Mouse (Mus musculus) erythroid progenitor cell, adult 5-6 weeks (primary cell): ENCODE results near the gene Tbc1d23. TPM values are rescaled to one million over a fixed set of nuclear protein-coding genes. Genes with fewer than 3 reads are reported as not detected.
"Not testable (repeated sequence)": the region's sequence is repeated elsewhere in the genome, so short reads cannot be mapped to it uniquely, and the experiment has no call there.

Source experiments
- ATAC-seq: replicated peaks from 2 replicates; pipeline ENCODE4 v1.8.0; 2016; ENCODE audit warnings: moderate number of reproducible peaks, mild to moderate bottlenecking, moderate TSS enrichment, inconsistent platforms; ENCODE audit not compliant: poor library complexity, low FRiP score, severe bottlenecking
- total RNA-seq, 2 experiments: library from RNA; stranded (forward) in 1 of 2; stranded (reverse) in 1 of 2; fragments of 150-400 nt in 1 of 2; fragments of 186-747, 209-891 nt in 1 of 2; gene quantifications; 2 replicates each; pipeline versions ENCODE4 v1.2.3 to v1.2.4; 2015 to 2017; ENCODE audit warnings: low replicate concordance in 2 of 2

Tbc1d23 gene
- total RNA-seq (2015; ENCODE audit: low replicate concordance): 19.1 and 19.7 TPM in 2 replicates
- 7.6 and 15.9 TPM in 2 replicates for total RNA-seq (2017; ENCODE audit: low replicate concordance)

DNA sequence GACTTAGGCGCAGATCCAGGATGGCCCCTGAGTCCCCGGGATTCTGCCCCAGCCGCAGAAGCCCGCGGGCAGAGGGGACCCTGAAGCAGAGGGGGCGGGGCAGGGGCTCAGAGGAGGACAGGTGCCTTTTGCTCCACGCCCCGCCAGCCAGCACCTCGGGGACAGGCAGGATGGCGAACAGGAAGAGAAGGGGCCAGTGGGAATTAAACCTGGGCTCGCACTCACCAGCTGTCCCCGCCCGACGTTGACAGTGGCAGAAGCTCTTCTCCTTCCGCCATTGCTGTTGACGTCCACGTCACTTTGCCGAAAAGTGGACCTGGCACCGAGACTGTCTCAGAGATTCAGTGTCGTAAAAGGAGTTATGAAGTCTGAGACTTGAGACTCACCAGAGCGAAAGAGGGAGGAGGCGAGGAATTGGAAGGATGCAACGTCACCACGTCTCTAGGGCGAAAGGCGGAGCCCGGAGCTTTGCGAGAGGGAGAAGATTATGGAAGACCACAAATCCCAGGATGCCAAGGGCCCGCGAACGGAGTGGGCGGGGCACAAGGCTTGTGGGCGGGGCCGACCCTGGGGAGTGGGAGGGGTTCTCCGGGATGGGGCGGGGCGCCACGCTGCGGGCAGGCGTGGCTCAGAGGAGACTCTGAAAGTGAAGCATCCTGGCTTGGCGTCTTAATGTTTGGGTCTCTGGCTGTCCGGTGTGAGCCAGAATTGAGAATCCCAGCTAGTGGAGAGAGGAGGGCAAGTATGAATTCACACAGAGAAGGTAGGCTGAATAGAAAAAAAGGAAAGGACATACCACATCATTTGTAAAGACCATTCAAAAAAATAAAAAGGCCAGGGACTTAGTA is at the start of gene Tbc1d23:
Gene Tbc1d23, minus strand, starts transcription at position 416 of the 848 bp plus-strand sequence.
- peak; percentile 99 for ATAC-seq

DNA sequence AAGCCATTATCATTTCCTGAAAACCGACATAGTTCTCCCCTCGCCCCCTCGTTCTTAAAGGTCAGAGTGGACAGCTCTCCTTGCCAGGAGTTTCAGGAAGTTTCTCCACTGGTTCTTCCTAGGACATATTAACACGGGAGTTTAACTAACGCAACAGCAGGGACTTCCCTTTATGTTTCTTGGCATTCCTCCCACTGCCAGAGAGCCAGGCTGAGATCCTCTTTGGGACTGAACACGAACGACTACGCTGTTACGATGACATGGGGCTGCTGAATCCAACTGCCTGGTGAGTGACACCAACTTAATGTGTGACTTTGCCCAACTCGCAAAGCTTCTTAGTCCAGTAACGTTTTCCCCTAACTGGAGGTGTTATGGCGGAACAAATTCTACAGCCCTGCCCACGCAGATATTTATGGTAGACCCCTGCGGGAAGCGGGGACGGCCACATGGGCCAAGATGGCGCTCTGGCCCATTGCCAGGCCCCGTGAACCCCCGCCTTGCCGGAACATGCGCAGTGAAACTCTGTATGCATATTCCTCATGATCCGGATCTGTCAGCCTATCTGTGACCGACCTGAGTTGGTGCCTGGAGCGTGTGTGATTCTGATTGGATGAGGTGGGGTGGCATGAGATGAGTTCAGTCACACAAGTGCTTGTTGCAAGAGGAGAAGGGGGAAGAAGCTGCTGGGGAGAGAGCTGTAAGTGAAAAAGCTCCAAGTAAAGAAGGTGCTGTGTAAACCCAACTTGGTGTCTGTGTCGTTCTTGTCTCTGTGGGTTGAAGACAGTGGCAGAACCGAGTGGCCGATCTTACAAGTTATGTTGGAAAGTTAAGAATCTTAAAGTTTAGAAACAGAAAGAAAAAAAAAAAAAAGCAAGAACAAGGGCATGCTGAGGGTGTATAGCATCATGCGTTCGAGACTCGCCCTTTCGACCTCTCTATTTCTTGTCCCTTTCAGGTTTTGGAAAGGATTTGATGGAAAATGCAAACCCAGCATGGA is 49.2 kb upstream of the Tbc1d23 start:
- ATAC-seq: no peak

DNA sequence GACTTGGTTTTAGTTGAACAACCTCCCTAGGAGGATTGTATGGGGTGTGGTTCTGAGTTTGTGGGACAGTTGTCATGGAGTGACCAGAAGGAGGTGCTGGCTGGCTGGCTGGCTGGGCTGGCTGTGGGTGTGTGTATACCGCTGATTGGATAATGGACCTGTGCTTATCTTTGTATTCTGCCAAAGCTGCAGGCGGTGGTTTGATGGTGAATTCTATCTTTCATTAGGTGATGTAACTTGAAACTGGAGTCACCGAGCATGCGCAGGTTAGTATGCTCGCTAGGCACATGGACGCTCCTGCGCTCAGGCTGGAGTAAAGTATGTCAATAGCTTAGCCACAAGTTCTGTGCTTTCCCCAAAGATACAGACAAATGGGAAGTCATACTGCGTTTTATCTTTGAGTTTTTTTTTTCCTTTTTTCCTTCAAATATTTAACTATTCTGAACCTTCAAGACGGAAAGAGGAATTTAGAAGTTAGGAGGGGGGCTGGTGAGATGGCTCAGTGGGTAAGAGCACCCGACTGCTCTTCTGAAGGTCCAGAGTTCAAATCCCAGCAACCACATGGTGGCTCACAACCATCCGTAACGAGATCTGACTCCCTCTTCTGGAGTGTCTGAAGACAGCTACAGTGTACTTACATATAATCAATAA is 47.8 kb upstream of the Tbc1d23 start:
- no peak for ATAC-seq

DNA sequence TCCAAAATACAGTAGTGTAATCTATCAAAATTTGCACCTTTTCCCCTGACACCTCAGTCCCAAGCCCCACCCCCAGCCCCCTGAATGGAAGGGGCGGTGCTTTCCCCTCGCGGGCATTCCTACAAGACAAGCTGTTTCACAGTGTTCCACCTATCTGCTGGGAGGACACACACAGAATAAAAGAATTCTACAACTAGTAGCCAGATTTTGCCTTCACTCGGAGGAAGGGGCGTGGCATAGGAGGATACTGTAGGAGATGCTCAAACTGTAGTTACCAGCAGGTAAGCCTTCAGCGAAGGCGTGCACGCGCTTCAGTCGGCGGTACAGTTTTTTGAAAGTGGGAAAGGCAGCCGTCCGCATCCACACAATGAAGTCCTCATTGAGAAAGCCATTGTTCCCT is 38.4 kb upstream of the Tbc1d23 start:
- no peak for ATAC-seq

DNA sequence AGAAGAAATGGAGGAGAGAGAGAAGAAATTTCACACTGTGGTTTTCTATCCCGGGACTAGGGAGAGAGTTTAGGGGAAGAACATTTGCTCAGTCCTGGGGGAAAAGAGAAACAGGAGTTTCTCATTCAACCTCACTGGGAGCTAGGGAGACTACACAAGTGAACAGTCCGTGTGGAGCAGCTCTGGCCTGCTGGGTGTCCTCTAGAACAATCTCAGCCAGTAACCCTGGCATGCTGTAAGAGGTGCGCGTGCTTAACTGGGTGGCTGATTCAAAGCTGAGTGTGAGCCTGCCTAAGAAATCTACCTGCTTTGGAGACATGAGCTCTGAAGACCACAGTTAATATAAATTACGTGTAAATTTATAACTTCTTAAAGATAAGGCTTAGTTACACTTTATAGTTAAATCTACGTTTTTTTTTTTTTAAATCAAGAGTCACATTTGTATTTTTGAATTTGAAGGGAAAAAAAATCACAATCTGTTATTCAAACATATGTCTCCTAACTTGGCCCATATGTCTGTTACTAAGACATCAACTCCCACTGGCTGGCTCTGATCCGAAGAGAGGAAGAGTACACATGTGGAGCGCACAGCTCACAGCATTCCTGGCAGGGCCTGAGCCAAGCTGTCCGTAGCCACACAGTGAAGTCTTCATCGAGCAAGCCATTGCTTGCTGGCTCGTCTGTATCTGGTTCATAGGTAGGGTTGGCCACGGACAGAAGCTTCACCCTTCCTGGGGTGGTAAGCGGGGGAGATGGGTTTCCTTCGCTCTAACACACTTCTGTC is 36.9 kb upstream of the Tbc1d23 start:
- ATAC-seq: no peak

DNA sequence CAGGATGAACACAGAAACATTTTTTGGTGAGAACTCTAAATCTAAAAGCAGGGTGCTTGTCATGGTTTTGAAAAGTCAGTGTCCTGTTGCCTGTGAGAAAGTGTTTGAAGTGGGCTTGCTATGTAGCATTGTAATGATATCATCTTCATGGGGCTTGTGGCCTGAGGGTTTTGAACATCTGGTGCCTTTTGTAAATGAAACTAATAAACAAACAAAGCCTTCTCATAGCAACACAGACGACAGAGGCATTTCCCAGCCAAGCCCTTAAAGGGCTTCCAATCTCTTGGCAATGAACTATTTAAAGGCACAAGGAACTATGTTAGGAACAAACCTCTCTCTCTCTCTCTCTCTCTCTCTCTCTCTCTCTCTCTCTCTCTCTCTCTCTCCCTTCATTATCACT is 35.8 kb upstream of the Tbc1d23 start:
- ATAC-seq: no peak

DNA sequence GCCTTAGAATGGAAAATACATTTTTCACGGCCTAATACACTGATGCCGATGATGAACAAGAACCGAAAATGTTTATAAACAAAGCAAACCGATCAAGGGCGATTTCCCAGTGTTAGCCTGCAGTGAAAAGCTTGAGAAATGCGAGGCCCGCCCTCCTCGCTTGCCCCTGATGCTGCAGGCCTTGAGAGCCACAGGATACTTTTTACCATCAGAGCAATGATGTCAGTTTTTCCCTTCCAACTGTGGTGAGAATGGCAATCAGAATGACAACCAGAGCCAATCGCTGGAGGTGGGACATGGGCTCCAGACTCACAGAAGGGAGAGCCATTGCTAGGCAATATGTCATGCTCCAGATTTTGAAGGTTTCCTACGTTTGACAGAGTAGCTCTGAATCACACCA is 28.8 kb upstream of the Tbc1d23 start:
- ATAC-seq: no peak

DNA sequence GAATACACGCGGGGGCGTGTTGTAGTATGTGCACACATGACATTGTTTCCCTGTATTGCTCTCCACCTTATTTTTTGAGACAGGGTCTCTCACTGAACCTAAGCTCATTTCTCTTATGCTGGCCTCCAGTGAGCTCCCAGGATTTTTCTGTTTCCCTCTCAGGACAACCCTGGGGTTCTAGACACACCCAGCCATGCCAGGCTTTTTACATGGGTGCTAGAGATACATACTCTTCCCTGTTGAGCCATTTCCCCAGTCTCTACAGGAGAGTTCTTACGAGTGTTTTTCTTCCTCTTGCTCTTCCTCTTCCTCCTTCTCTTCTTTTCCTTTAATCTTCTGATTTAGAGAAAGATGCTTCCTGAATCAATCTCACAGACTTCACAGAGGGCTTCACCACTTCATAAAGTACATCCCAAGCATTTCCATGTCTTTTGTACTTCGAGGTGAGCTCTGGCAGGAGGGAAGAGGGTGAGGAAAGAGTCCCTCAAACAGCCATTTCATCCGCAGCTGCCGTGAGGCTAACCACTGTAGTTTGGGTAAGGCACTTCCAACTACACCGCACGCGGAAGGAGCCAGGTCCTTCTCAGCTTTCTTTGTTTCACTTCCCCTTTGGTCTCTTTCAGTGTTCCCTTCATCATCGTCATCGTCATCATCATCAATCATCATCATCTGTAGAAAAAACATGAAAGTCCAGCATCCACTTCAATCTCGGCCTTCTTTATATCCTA is 28.2 kb upstream of the Tbc1d23 start:
- ATAC-seq: no peak

DNA sequence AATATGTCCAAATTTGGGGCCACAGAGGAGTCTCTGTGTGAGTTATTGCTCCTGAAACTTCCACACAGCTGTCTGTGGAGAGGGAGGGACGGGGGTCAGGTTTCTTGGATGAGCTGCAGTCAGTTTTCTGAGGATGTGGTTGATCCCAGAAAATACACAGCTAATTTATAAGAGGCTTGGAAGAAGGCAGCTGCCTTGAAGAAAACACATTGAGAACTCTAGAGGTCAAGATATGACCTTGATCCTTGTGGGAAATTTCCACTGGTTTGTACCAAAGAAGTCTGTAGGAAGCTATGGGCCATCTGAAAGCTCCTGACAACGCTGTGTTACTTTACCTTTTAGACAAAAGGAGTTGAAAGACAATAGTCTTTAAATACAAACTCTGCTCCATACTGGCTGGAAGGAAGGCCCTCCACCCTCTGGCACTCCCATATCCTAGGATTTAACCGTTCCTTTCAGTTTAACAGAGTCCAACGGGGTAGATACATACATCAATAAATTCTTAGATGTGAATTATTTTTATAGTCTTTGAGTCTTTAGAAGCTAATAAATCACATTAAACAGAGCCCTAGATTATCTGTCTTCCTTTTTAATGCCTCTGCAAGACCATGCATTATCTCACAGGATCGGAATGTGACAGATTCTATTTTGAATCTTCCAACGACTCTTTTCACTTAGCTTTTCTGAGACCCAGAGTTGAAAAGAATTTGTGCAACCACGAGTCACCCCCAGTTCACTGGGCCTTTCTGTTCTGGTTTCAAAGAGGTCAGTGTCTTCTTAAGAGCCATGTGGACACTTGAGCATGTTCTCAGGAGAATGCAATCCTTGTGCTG is 20.5 kb upstream of the Tbc1d23 start:
- no peak for ATAC-seq

DNA sequence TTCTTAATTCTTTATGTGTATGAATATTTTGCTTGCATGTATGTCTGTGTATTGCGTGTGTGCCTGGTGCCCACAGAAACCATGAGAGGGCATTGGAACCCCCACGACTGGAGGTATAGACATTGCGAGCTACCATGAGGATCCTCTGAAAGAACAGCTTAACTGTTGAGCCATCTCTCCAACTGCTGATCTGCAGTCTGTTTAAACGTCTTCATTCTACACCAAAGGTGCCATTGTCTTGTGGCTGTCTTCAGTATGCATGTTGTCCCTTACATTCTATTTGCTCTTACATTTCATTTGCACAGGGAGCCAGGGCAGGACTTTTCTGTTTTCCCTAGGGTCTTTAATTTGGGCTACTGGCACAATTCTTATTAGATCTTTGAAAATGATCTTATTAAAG is 19.7 kb upstream of the Tbc1d23 start:
- no peak for ATAC-seq

DNA sequence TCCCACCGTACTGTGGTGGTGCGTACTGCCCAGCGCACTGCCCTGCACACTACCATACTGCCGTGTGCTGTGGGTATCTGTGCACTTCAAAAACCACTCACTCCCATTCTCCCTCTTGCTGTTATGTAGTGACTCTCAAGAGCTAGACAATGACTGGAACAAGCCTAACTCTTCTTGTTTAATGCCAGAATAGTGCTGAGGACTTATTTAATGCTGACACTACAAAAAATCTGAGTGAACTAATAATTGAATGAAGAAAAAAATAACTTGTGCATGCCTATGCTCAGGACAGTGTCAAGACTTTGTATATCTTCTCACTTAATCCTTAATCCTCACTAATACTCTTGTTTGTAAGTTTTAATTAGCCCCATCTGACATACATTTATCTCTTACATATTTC is 16.2 kb upstream of the Tbc1d23 start:
- ATAC-seq: no peak

DNA sequence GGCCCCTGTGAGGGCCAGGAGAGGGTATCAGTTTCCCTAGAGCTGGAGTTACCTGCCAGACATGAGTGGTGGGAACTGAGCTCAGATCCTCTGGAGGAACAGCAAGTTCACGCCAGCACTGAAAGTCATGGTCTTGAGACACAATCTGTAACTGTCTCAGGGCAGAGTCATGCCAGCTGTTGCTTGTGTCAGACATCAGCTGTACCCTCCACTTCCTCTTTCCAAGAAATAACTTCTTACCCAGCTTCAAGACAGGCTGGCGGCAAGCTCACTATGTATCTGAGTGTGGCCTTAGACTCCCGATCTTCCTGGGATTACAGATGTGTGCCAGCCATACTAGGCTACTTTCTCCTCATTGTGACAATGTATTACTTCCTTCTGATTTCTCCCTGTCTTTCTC is 15.3 kb upstream of the Tbc1d23 start:
- ATAC-seq: no peak

DNA sequence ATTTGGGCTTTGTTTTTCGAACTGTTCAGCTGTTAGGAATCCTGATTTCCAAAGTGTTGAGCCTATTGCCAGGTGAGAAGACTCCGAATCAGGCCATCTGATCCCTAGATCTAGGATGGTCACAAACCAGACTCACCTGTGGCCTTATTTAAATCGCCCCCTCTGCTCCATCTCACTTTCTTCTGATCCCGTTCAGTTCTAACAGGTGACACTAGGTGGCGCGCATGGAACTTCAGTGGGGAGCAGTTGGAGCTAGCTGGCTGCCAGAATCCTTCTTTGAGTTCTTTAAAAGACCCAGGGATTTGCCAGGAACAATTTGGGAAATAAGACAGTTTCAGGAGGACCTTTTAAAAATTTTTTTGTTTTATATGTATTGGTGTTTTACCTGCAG is 12.5 kb upstream of the Tbc1d23 start:
- ATAC-seq: no peak

DNA sequence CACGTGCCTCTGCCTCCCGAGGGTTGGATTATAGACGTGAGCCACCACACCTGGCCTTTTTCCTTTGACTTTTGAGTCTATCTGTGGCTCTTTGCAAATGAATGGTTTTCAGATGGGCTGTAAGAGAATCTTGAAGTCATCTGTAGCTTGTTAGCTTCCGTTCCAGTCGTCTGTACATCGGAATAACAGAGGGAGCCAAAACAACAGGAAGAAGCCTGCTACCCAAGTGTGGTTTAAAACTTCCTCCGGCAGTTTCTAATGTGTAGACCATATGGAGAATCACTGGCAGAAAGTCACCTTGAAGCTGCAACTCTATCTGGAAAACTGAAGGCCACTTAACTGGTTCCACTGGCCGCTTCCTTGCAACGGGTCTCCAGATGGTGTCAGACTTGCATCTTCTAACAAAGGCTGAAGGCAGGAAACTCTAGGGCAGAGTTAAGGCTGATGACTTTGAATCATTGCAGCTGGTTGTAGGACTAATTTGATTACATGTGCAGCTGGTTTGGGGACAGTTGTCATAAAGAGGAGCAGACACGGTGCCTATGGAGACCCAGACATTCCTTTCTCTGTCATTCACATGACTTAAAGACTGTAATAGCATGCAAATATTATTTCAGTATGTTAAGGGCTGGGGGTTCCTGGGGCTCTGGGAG is 12.0 kb upstream of the Tbc1d23 start:
- ATAC-seq: no peak

DNA sequence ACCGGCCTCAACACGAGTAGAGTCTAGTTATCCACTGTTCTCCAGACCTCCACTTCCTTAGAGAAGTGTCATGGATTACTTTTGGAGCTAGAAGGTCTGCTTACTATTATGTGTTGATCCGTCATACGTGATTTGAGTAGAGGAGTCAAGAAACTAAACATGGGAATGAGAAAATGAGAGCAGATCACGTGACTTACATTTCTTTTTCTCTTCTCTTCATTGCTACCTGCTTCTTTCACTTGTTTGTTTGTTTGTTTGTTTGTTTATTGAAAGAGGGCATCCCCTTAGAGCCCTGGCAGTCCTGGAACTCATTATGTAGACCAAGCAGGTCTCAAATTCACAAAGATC is 11.5 kb upstream of the Tbc1d23 start:
- no peak for ATAC-seq

DNA sequence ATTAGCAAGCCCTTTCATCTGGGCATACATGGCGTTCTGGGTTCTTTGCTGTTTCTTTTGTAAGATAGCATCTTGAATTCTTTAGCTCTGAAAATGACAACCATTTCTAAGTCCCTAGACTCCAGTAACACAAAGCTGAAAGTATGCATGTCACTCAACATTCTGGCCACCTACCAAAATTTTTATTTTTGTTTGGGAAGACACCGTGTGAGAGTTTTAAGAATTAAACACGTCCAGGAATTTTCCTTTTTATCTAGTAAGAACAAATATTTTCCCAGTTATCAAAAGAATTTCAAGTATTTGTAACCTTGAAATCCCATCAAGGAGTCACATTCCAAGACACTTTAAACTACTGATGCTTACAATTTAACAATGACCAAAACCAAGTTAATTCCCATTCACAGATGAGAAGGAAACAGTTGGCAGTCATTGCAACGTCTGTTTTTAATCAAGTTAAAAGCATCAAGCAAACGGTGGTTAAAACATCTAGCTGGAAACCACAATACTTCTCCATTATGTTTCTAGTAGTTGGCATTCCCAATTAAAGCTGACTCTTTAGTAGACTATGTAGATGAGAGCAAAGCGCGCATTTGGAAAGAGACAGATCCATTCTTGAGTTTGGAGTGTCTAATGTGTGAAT is 4.7 kb upstream of the Tbc1d23 start:
- ATAC-seq: no peak

DNA sequence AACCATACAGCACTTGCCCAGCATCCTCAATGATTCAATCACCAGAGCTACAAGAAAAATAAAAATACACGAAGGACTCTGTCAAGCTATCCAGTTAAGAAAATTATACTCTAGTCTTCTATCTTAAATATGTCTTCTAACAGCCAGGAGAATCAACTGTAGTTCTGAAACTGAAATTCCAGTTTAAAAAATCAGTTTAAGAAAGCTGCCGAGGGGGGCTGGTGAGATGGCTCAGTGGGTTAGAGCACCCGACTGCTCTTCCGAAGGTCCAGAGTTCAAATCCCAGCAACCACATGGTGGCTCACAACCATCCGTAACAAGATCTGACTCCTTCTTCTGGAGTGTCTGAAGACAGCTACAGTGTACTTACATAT is 620 bp upstream of the Tbc1d23 start:
- not testable (repeated sequence) for ATAC-seq
